Mouse (Mus musculus) gastrocnemius, postnatal 25 days (tissue): ENCODE measurements around the gene Stk39. TPM values are rescaled to one million over a fixed set of nuclear protein-coding genes. Genes with fewer than 3 reads are reported as not detected.
A peak's percentile ranks its signal among the peaks of the same experiment; 100 is the strongest.

Source experiments
- DNase-seq: peaks from one replicate; pipeline ENCODE4 v3.0.0; 2022
- total RNA-seq, 2 experiments: library from RNA; stranded (reverse); gene quantifications; 1 replicate in 1 of 2; 2 replicates in 1 of 2; pipeline ENCODE4 v1.2.3; 2021

Gene Stk39
- total RNA-seq, 2 experiments from 2014 or later = 4.7 to 4.8 TPM

GRCm38 (mm10) chr2:68342122-68342646 lies 129.9 kb downstream of the Stk39 start:
- no peak for DNase-seq

GRCm38 (mm10) chr2:68336913-68337312 lies 135.2 kb downstream of the Stk39 start:
- no peak for DNase-seq

DNA sequence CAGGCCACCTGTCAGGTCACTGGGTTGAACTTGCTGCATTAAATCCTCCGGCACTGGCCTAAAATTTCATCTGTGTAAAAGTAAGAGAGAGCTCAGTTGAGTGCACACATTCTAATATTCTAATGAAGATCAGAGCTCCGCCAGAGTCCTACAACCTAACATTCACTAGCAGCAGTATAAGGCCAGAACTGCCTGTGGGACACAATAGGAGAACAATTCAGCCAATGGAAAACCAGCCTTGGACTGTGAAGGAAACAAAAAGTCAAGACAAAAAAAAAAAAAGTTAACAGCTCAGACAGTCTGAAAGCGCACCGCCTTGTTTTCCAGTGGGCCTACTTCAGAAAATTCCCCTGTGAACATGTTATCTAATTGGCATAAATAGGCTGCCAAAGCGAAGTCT lies 137.1 kb downstream of the Stk39 start:
- no peak for DNase-seq

GRCm38 (mm10) chr2:68325306-68325705 lies 146.8 kb downstream of the Stk39 start:
- no peak for DNase-seq

DNA sequence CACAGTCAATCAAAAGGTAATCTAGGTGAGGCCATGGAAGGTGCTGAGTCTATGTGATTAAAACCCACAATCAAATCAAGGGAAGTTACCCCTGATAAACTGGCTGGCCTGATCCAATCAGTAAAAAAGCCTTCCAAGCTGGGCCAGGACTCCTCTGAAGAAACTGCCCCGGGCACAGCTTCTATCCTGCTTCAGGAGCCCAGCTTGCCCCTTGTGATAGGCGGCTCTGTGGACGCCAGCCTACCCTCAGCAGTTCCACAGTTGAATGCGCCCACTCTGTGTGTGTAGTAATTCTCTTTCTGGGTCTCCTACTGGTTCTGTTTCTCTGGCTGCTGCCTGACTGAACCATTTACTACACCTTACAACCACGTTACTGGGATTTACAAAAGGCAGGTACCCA lies 150.8 kb downstream of the Stk39 start:
- no peak for DNase-seq

DNA sequence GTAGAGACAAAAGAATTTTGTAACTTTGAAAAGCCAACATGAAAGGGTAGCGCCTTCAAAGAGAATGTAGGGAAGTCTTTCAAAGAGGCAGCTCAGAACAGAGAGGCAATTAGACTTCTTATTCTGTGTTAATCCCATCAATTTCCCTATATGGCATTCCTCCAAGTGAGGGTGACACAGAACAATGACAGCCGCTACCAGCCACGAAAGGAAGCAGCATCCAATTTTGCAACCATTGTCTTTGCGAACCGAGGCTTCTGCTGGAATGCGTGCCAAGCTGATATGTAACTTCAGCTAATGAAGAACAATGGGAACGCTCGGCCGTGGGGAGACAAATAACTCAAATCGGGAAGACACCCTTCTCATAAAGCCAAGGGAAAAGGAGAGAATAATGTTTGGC lies 151.4 kb downstream of the Stk39 start:
- no peak for DNase-seq

DNA sequence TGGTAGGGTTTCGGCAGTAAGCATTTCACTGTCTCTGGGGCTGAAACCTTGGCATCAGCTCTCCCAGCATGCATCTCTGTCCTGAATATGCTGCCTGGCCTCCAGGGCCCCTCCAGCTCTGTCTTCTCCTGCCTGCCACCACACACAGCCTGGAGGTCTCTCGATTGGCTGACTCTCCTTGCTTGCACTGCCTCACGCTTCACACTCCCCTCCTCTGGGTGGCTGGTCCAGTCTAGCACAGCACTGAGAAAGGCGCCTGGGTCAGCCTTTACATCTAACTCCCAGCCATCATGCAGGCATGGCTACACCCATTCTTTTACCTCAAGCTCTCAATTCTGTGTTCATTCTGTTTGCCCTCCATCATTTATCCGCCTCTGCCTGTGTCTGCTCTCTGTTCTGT lies 153.6 kb downstream of the Stk39 start:
- DNase-seq = no peak

- no peak for DNase-seq
These were observed 154.2 kb downstream of the Stk39 start for GRCm38 (mm10) chr2:68317895-68318294.

DNA sequence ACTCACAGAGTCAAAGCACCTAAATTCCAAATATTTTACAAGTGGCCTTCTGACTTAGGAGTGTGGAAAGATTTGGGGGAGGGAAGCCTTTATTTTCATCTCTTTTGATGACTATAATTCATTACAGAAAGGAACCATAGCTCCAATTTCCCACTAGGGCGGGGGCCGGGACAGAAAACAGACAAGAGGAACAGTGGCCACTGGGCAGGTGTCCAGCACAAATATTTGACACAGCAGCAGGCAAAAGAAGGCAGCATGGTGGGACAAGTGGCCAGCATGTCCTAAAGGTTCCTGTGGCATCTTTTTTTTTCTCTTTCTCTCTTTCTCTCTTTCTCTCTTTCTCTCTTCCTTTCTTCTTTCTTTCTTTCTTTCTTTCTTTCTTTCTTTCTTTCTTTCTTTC lies 154.6 kb downstream of the Stk39 start:
- DNase-seq = no peak

- DNase-seq = peak; percentile 32
These were observed 156.8 kb downstream of the Stk39 start for GRCm38 (mm10) chr2:68315258-68315657.

DNA sequence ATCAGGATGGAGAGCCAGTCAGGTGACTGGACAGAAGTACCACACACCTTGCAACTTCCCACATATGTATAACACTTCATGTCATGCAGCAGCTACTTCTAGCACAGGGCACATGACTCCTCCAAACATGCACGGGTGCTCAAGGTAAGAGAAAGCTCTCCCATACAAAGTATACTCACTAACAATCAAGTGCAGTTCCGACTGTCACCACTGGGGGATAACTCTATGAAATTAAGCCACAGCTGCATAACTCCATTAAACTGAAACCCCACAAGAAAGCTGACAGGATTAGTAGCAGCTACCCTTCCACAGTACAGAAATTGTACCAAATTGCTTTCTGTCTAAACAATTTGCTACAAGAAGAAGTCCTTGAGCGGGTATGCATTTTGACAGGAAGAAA lies 161.9 kb downstream of the Stk39 start:
- DNase-seq = no peak

DNA sequence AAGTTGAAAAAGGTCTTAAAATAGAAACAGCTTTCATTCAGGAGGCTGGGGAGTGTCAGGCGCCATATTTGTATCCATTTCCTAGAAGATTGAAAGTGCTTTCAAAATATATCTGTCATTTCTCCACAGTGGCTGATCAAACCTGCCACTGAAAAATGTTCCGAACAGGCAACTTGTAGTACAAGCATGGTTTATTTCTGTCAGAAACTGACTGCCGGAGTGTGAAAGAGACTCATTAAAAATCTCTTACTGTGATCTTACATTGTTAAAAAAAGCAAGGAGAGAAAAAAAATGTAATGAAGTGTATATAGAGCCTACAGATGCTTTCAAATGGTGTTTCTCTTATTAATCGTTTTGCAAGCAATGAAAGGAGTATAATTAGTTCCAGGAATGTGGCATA lies 165.5 kb downstream of the Stk39 start:
- DNase-seq = no peak

DNA sequence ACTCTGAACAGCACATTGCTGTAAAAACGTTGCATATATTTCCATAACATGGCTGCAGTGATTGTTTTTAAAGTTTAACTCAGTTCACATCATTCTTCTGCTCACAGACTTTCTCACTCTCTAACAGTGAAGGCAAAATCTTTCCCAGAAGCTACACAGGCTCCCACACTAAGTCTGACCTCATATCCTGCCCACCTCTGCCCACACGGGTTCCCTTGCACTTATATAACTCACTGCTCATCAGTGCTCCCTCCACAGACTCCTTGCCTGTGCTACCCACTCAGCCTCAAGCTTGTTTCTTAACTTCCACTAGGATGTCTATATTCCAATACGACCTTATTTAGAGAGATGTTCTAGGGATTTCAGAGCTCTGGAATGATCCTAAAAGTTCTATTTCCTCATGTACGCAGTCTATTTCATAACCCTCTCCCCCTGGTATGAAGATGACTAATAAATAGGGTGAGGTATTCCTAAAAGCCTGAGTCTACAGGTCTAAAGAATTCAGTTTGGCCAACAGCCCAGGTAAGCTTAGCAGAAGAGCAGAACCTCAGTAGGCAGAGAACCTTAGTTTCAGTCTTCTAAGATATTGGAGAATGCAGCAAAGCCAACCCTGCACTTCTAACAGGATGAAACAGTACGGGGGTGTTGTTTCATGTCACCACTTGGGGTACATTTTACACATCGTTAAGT lies 167.2 kb downstream of the Stk39 start:
- no peak for DNase-seq

DNA sequence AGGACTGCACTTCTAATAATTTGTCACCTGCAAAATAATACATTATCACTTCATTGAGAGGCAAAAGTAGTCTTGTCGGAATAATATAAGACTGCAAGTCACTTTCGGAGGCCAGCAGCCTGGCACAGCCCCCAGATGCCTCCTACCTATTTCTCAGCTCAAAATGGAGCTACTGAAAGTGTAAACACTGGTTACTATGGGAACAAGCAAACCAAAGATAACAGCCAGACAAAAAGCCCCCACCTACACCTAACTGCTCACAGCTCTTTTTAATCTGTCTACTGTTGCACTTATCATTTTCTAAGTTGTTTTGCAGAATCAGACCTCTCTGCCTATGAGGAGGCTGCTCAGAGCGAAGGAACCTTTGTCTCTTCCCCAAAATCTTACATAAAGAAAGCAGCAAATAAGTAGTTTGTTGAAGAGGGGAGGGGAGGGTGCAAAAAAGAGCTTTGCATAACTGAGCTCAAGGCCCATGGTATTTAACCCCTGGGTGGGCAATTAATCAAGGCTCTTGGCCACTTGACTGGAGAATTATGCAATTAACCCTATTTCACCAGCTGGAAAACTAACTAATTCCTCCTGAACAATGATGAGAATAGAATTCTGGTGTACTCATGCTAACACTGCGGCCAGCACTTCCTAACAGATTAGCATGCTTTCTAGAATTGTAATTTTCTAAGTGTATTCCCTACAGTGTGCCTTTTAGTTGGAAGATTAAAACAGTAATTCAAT lies 170.1 kb downstream of the Stk39 start:
- DNase-seq = no peak

- DNase-seq = no peak
These were observed 173.7 kb downstream of the Stk39 start for GRCm38 (mm10) chr2:68298356-68298755.

DNA sequence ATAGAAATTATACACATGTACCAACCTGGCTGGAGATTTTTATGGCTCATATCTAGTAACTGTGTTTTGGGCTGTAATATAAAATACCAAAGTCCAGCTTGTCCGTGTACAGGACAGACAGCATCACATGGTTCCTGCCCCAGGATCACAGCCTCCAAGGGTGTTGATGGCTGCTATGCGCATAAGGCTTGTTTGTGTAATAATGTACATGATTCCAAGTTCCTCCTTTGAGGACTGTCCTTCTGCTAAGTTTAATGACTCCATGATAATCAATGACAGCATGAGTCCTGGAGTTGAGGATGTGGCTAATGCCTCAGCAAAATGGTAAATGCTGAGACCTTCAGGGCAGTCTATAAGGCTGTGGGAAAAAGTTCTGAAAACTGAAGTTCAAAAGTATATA lies 174.1 kb downstream of the Stk39 start:
- DNase-seq = no peak

DNA sequence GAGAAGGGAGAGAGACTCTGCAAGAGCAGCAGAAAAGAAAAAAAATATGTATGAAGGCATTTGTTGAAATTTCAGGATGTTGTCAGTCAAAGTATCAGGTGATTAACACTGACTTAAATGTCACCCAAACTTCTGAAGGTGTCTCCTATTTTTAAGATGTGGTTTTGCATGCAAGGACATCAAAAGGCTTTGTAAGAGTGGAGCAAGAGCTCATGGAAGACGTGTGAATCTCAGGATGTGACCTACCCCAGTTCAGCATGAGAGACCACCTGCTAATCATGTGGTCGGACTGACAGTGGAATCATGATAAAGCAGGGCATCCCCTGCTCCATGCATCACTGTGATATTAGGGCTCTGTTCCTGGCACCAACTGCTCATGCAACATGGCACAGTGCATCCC lies 175.3 kb downstream of the Stk39 start:
- DNase-seq = no peak

DNA sequence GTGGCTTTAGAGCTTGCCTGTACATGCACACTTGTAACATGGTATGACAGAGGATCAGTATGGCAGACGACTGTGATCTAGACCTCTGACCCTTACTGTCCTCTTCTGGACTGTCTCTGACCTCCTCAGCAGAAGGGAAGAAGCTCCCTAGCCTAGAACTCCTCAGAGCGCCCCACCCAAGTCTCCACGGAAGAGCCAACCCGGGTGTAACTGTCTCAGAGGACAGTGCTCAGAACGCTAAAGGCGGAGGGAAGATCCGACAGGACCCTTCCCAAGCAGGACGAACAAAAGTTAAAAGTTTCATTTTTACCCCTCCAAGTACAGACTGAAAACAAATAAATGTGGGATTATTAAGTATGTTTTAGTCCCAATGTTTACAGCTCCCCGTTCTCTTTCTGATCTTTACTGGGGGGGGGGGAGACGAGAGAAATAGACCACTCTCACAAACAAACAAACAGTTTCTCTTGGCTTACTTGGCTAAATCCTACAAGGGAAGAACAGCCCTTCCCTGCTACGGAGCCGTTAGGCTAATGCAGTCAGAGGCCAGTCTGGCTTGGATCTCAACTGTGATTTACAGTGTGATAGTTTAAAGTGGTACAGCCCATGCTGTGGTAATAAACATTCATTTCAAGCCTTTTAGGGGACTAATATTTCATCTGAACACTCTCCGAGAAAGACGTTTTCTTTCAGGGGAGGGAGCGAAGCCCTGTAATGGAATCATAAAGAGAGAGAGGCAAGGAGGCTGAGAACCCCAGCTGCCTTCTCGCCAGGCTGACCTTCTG lies 179.3 kb downstream of the Stk39 start:
- no peak for DNase-seq

GRCm38 (mm10) chr2:68291895-68292294 lies 180.2 kb downstream of the Stk39 start:
- DNase-seq = no peak

DNA sequence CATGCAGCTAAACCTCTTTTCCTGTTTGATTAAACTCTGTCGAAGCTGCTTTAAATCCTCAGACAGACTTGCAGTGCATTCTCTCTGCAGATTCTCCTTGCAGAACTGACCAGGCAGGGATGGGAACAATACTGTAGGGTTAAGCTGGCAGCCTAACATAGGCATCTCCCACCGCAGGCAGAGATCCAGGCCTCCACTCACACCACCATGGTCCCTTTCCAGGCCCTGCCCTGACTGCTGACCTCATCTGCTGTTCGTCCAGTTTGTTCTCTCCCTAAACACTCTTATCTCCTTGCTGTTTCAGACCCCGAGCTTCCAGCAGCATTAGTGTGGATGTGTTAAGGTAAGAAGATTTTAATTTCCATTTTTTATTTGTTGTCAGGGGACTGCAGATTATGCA lies 182.1 kb downstream of the Stk39 start:
- no peak for DNase-seq

DNA sequence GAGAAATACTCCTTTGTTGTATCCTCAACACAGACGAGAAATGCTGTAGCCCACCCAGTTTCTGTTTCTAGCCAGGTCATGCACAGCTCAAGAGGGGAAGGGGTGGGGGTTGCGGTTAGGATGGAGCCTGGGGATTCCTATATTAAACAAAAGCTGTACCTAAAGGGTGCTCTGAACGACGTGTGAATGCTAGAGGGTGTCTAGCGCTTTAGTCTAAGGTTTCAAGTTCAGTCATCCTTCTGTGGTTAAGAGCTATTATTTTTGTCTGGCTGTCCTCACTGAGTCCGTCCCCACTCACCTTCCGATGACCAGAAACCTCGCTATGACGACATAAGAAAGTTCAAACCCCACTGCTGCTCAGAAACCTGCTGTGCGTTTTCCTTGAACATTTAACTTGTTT lies 182.9 kb downstream of the Stk39 start:
- DNase-seq = no peak

DNA sequence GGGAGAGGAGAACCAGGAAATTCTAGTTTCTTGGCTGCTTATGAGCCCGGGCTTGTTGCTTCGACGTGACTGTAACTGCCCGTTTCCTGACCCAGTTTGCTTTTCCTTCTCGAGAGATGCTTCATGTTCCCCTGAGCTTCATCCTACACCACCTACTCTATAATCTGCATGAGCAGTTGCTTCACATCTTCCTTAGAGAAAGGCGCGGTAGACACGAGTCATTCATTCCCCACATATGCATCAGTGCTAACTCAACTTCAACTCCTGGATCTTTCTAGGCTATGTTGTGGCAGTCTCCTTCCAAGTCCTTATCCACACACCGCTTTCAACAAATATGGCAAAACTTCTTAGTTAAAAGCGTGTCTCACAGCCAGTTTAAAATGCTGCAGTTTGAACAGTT lies 184.0 kb downstream of the Stk39 start:
- DNase-seq = no peak

DNA sequence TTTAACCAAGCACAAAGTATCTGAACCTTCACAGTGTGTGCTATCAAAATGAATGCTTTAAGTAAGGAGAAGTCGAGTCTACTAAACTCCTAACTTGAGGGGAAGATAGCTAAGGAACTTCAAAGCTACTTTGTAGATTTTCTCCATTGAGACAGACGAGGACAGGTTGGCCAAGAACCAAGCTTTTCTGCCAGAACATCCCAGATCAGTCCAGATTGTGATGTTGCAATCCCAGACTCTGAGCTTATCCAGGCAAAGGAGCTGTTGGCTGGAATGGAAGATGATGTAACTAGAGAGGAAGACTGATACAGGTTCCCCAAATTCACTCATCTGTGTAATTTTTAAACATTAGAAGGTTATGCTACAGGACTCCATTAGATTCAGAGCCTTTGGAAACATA lies 187.7 kb downstream of the Stk39 start:
- DNase-seq = peak; percentile 42
